Mouse (Mus musculus): ENCODE measurements around the gene Suz12.

- TF ChIP-seq GATA1 (IDR thresholded peaks at IDR 0.05; ENCODE audit: borderline replicate concordance, low read length) (no peak), FLI1 (IDR thresholded peaks at IDR 0.05; ENCODE audit: low read length) (no peak)
These were observed 59.5 kb downstream of the Suz12 start for GRCm38 (mm10) chr11:80052456-80052855.

All from megakaryocyte, embryonic 14.5 days (primary cell).